Mouse (Mus musculus) MEL (cell line): Measurements from ENCODE around the gene Lmntd1. TPM values are rescaled to one million over a fixed set of nuclear protein-coding genes. Genes with fewer than 3 reads are reported as not detected.

Experiments
- DNase-seq: peaks from one replicate; pipeline ENCODE4 v3.0.0; 2011; ENCODE audit warnings: low read depth, low spot score
- H3K27ac ChIP-seq: 2 replicates; pipeline ENCODE4 v1.5.1; 2012; ENCODE audit warnings: low read depth, mild to moderate bottlenecking, control low read depth, low read length, moderate library complexity; ENCODE audit not compliant: control insufficient read depth
- H3K27me3 ChIP-seq, 2 experiments: fragments of 150-350 bp in 1 of 2; sonication (generic) in 1 of 2; 2 replicates each; pipeline ENCODE4 v1.6.1; 2012; ENCODE audit warnings: low read length in 2 of 2, mild to moderate bottlenecking in 2 of 2, improper control_type of control experiment in 1 of 2, moderate library complexity in 1 of 2; ENCODE audit not compliant: insufficient read depth in 2 of 2, control insufficient read depth in 1 of 2
- H3K36me3 ChIP-seq, 2 experiments: 2 replicates each; pipeline ENCODE4 v1.6.1; 2012 to 2014; ENCODE audit warnings: low read length in 2 of 2, improper control_type of control experiment in 1 of 2, inconsistent platforms in 1 of 2, mild to moderate bottlenecking in 1 of 2; ENCODE audit not compliant: insufficient read depth in 2 of 2, control insufficient read depth in 1 of 2
- H3K4me1 ChIP-seq, 2 experiments: fragments of 150-350 bp in 1 of 2; sonication (generic) in 1 of 2; 2 replicates each; pipeline ENCODE4 v1.6.1; 2012; ENCODE audit warnings: low read length in 2 of 2, improper control_type of control experiment in 1 of 2, mild to moderate bottlenecking in 1 of 2; ENCODE audit not compliant: insufficient read depth in 2 of 2, control insufficient read depth in 1 of 2
- H3K4me3 ChIP-seq, 2 experiments: fragments of 150-350 bp in 1 of 2; sonication (generic) in 1 of 2; 2 replicates each; pipeline ENCODE4 v1.5.1; 2012; ENCODE audit warnings: low read depth in 2 of 2, low read length in 2 of 2, mild to moderate bottlenecking in 2 of 2, moderate library complexity in 2 of 2, control low read depth in 1 of 2, improper control_type of control experiment in 1 of 2; ENCODE audit not compliant: control insufficient read depth in 1 of 2, insufficient read depth in 1 of 2
- H3K79me2 ChIP-seq: 2 replicates; pipeline ENCODE4 v1.6.1; 2012; ENCODE audit warnings: mild to moderate bottlenecking, low read length, moderate library complexity; ENCODE audit not compliant: control insufficient read depth, poor library complexity, insufficient read depth
- H3K9ac ChIP-seq: 2 replicates; pipeline ENCODE4 v1.6.1; 2012; ENCODE audit warnings: low read depth, mild to moderate bottlenecking, control low read depth, low read length, moderate library complexity; ENCODE audit not compliant: control insufficient read depth, poor library complexity, severe bottlenecking
- H3K9me3 ChIP-seq: fragments of 150-350 bp; sonication (generic); replicated peaks from 2 replicates; pipeline ENCODE4 v1.6.1; 2012; ENCODE audit warnings: mild to moderate bottlenecking, low read length, improper control_type of control experiment, moderate library complexity; ENCODE audit not compliant: insufficient read depth
- CHD2 ChIP-seq: IDR thresholded peaks from 2 replicates; pipeline ENCODE4 v1.6.1; 2011; ENCODE audit warnings: low read length, improper control_type of control experiment
- CTCF ChIP-seq, 3 experiments: IDR thresholded peaks in 2 of 3; conservative IDR thresholded peaks in 1 of 3; 2 replicates each; pipeline ENCODE4 v1.5.1; 2011 to 2012; ENCODE audit warnings: low read length in 3 of 3, low read depth in 2 of 3, mild to moderate bottlenecking in 2 of 3, improper control_type of control experiment in 1 of 3, inconsistent platforms in 1 of 3, mixed read lengths in 1 of 3, moderate library complexity in 1 of 3; ENCODE audit not compliant: control insufficient read depth in 1 of 3, insufficient read depth in 1 of 3, poor library complexity in 1 of 3, severe bottlenecking in 1 of 3
- ELF1 ChIP-seq: IDR thresholded peaks from 2 replicates; pipeline ENCODE4 v1.6.1; 2014; ENCODE audit warnings: low read depth, mild to moderate bottlenecking, inconsistent platforms, low read length, improper control_type of control experiment, moderate library complexity
- EP300 ChIP-seq, 2 experiments: IDR thresholded peaks; 2 replicates each; pipeline ENCODE4 v1.6.1; 2011; ENCODE audit warnings: improper control_type of control experiment in 2 of 2, low read length in 2 of 2, low read depth in 1 of 2, mild to moderate bottlenecking in 1 of 2
- GABPA ChIP-seq: IDR thresholded peaks from 2 replicates; pipeline ENCODE4 v1.6.1; 2012; ENCODE audit warnings: low read depth, mild to moderate bottlenecking, inconsistent platforms, low read length, improper control_type of control experiment, moderate library complexity
- GATA1 ChIP-seq: IDR thresholded peaks from 2 replicates; pipeline ENCODE4 v1.6.1; 2011; ENCODE audit warnings: low read depth, low read length, improper control_type of control experiment
- HCFC1 ChIP-seq: IDR thresholded peaks from 2 replicates; pipeline ENCODE4 v1.6.1; 2012; ENCODE audit warnings: low read depth, mild to moderate bottlenecking, inconsistent platforms, low read length, improper control_type of control experiment, moderate library complexity
- JUND ChIP-seq: IDR thresholded peaks from 2 replicates; pipeline ENCODE4 v1.6.1; 2011; ENCODE audit warnings: low read depth, mild to moderate bottlenecking, improper control_type of control experiment, low read length
- KAT2A ChIP-seq: conservative IDR thresholded peaks from 2 replicates; pipeline ENCODE4 v1.6.1; 2012; ENCODE audit warnings: low read depth, low read length, improper control_type of control experiment, inconsistent platforms
- MAZ ChIP-seq: IDR thresholded peaks from 2 replicates; pipeline ENCODE4 v1.6.1; 2012; ENCODE audit warnings: low read depth, mild to moderate bottlenecking, inconsistent platforms, low read length, improper control_type of control experiment
- MEF2A ChIP-seq: IDR thresholded peaks from 2 replicates; pipeline ENCODE4 v1.6.1; 2014; ENCODE audit warnings: low read depth, mild to moderate bottlenecking, inconsistent platforms, low read length, improper control_type of control experiment; ENCODE audit not compliant: poor library complexity, insufficient replicate concordance, severe bottlenecking; ENCODE audit errors: extremely low read depth
- NRF1 ChIP-seq: IDR thresholded peaks from 2 replicates; pipeline ENCODE4 v1.6.1; 2014; ENCODE audit warnings: low read depth, mild to moderate bottlenecking, inconsistent platforms, low read length, improper control_type of control experiment, moderate library complexity; ENCODE audit not compliant: poor library complexity, insufficient read depth, severe bottlenecking
- POLR2A ChIP-seq, 2 experiments: IDR thresholded peaks; 2 replicates each; pipeline ENCODE4 v1.6.1; 2011 to 2012; ENCODE audit warnings: low read length in 2 of 2, mild to moderate bottlenecking in 2 of 2, control low read depth in 1 of 2, improper control_type of control experiment in 1 of 2, low read depth in 1 of 2, moderate library complexity in 1 of 2; ENCODE audit not compliant: control insufficient read depth in 1 of 2, insufficient read depth in 1 of 2, poor library complexity in 1 of 2
- RAD21 ChIP-seq: IDR thresholded peaks from 2 replicates; pipeline ENCODE4 v1.6.1; 2011; ENCODE audit warnings: mild to moderate bottlenecking, low read depth, low read length, improper control_type of control experiment
- TBP ChIP-seq: IDR thresholded peaks from 2 replicates; pipeline ENCODE4 v1.8.0; 2011; ENCODE audit warnings: low read depth, low read length, improper control_type of control experiment
- USF1 ChIP-seq: IDR thresholded peaks from 2 replicates; pipeline ENCODE4 v1.6.1; 2014; ENCODE audit warnings: low read depth, mild to moderate bottlenecking, inconsistent platforms, low read length, improper control_type of control experiment, moderate library complexity
- USF2 ChIP-seq, 2 experiments: IDR thresholded peaks; 2 replicates each; pipeline ENCODE4 v1.6.1; 2011 to 2012; ENCODE audit warnings: improper control_type of control experiment in 2 of 2, low read length in 2 of 2, borderline replicate concordance in 1 of 2, inconsistent platforms in 1 of 2, low read depth in 1 of 2, mild to moderate bottlenecking in 1 of 2; ENCODE audit not compliant: insufficient read depth in 1 of 2
- ZC3H11A ChIP-seq: IDR thresholded peaks from 2 replicates; pipeline ENCODE4 v1.6.1; 2012; ENCODE audit warnings: low read depth, mild to moderate bottlenecking, inconsistent platforms, low read length, improper control_type of control experiment
- ZKSCAN1 ChIP-seq: IDR thresholded peaks from 2 replicates; pipeline ENCODE4 v1.6.1; 2012; ENCODE audit warnings: low read depth, mild to moderate bottlenecking, inconsistent platforms, low read length, improper control_type of control experiment, moderate library complexity
- ZMIZ1 ChIP-seq: IDR thresholded peaks from 2 replicates; pipeline ENCODE4 v1.6.1; 2012; ENCODE audit warnings: low read depth, mild to moderate bottlenecking, inconsistent platforms, low read length, improper control_type of control experiment, moderate library complexity
- polyA plus RNA-seq, 2 experiments: library from polyadenylated mRNA; stranded (reverse) in 1 of 2; unstranded in 1 of 2; fragments of >175 nt in 1 of 2; fragments of >200 nt in 1 of 2; gene quantifications; 2 replicates each; pipeline versions ENCODE4 v1.2.1 to v1.2.4; 2012; ENCODE audit warnings: low replicate concordance in 2 of 2, low read depth in 1 of 2; ENCODE audit not compliant: insufficient read length in 2 of 2, insufficient read depth in 1 of 2, missing spikeins in 1 of 2
- total RNA-seq: library from RNA; depleted of rRNA; stranded (reverse); fragments of 300-350 nt; gene quantifications from 2 replicates; pipeline ENCODE4 v1.2.3, GENCODE M21; 2012

The Lmntd1 gene
- total and polyA plus RNA-seq, 3 experiments, result not detected

DNA sequence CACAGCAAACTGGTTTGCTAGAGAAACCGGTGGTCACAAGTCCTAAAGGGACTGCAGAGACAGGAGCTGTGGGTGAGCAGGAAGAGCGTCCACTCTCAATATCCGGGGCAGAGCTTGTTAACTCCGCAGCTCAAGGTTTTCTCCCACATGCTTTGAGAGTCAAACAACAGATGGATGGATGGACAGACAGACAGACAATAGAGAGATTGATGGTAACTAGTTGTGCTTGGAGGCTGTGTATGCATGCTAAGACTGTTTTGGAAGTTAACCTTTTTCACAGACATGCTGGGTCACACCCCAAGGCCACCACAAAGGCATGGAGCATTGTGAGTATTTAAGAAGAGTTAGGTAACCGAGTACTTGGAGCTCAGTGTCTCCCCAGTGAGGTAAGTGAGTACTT lies 5.4 kb downstream of the Lmntd1 start (continued):
- TF ChIP-seq ZC3H11A, result no peak

DNA sequence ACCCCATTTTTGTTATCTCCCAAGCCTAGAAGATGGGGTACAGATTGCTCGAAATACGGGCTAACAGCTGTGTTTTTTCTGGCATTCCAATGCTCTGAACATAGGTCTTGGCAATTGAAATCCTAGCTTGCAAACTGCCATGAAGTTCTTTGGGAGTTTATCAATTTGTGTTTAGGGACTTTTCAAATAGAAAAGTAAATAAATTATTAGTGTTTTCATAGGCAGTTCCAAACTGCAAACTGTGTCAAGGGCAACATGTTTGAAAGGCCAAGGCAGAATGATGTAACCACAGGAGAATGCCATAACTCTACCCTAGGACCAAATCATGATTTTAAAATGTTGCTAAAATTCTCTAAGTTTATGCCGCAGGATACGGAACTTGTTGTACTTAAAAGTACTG lies 6.4 kb downstream of the Lmntd1 start:
- Histone ChIP-seq H3K4me3 (no peak overlapping the region), H3K4me1 (no peaks in the 10 kb centered on the region), H3K9me3 (no peaks in the 10 kb centered on the region), H3K36me3 (no peaks in the 10 kb centered on the region), H3K79me2 (no peaks in the 10 kb centered on the region), H3K27ac (no peak overlapping the region), H3K9ac (no peak overlapping the region), H3K27me3 (no peaks in the 10 kb centered on the region)
- TF ChIP-seq ZKSCAN1, result no peak
- TF ChIP-seq NRF1, result no peak
- no peak for TF ChIP-seq POLR2A (IDR thresholded peaks at IDR 0.05; ENCODE audit: control insufficient read depth in 1 of 2, insufficient read depth in 1 of 2, low read depth in 1 of 2, low read length in 2 of 2, poor library complexity in 1 of 2)
- DNase-seq, result no peak

DNA sequence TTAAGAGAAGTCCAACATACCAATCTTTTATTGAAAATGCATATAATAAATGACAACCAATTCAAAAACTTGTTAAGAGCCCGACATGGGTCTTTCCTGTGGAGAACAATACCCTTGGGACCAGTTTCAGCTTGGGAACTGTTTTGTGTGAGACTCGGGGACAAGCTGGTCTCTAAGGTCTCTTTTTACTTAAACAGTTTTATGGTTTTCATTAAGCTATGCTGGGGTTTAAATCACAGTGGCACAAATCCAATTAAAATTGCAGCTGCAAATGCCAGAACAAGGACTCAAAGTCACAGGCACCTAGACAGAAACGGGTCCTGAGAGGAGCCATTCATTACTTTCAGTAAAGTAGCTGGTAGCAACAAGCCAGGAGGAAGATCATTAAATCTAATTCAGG lies 8.9 kb downstream of the Lmntd1 start:
- Histone ChIP-seq H3K9me3 (no peaks in the 10 kb centered on the region), H3K4me3 (no peak overlapping the region), H3K27ac (no peak overlapping the region), H3K79me2 (no peaks in the 10 kb centered on the region), H3K4me1 (no peaks in the 10 kb centered on the region), H3K36me3 (no peaks in the 10 kb centered on the region), H3K27me3 (no peaks in the 10 kb centered on the region), H3K9ac (no peak overlapping the region)
- no peak for DNase-seq
- TF ChIP-seq ZMIZ1 (no peak), RAD21 (no peak), MEF2A (no peak), GABPA (no peak), MAZ (no peak)

- TF ChIP-seq USF1 (no peak), TBP (no peak), CTCF (IDR thresholded peaks at IDR 0.05 in 2 of 3, conservative IDR thresholded peaks at IDR 0.05 in 1 of 3; ENCODE audit: control insufficient read depth in 1 of 3, insufficient read depth in 1 of 3, low read depth in 2 of 3, low read length in 3 of 3, poor library complexity in 1 of 3, severe bottlenecking in 1 of 3) (no peak), EP300 (IDR thresholded peaks at IDR 0.05; ENCODE audit: low read depth in 1 of 2, low read length in 2 of 2) (no peak), ELF1 (no peak), GATA1 (no peak), KAT2A (no peak), POLR2A (IDR thresholded peaks at IDR 0.05; ENCODE audit: control insufficient read depth in 1 of 2, insufficient read depth in 1 of 2, low read depth in 1 of 2, low read length in 2 of 2, poor library complexity in 1 of 2) (no peak), JUND (no peak), HCFC1 (no peak), ZC3H11A (no peak), ZKSCAN1 (no peak), USF2 (IDR thresholded peaks at IDR 0.05; ENCODE audit: borderline replicate concordance in 1 of 2, insufficient read depth in 1 of 2, low read depth in 1 of 2, low read length in 2 of 2) (no peak), CHD2 (no peak)
- TF ChIP-seq, all 39 proteins: peak for 0
- no peaks in the 10 kb centered on the region for H3K9me3 ChIP-seq
- DNase-seq, result no peak
- no peak overlapping the region for H3K27ac ChIP-seq
- no peaks in the 10 kb centered on the region for H3K27me3 ChIP-seq
- H3K79me2 ChIP-seq, result no peaks in the 10 kb centered on the region
- no peak overlapping the region for H3K4me3 ChIP-seq
- H3K4me1 ChIP-seq, result no peaks in the 10 kb centered on the region
- H3K36me3 ChIP-seq, result no peaks in the 10 kb centered on the region
- H3K9ac ChIP-seq, result no peak overlapping the region
Observed at GRCm38 (mm10) chr6:145604648-145605047, 9.5 kb downstream of the Lmntd1 start.
